Mouse (Mus musculus): Measurements from ENCODE around the gene Mia3. TPM values are rescaled to one million over a fixed set of nuclear protein-coding genes. Genes with fewer than 3 reads are reported as not detected.

Gene Mia3
- polyA plus RNA-seq, 1 experiment = 98.2 TPM

- TF ChIP-seq CTCF (IDR thresholded peaks at IDR 0.05; ENCODE audit: borderline replicate concordance, extremely low read depth, insufficient read depth, insufficient read length) (no peak), POLR2A (IDR thresholded peaks at IDR 0.05; ENCODE audit: borderline replicate concordance, extremely low read depth, insufficient read depth, insufficient read length, poor library complexity, severe bottlenecking) (peak; percentile 67; the same call in 1 of the 2 replicates)
- DNase-seq (ENCODE audit: low read depth) = peak; percentile 97
Observed at GRCm38 (mm10) chr1:183296877-183297383, 72.4 kb downstream of the Mia3 start, which contains the start of gene Brox. Gene Brox (minus strand): TSS chr1:183297269.

GRCm38 (mm10) chr1:183296465-183296864 is 72.9 kb downstream of the Mia3 start, which contains the start of gene Aida:
Gene Aida (plus strand): TSS chr1:183296590.
- TF ChIP-seq POLR2A (IDR thresholded peaks at IDR 0.05; ENCODE audit: borderline replicate concordance, extremely low read depth, insufficient read depth, insufficient read length, poor library complexity, severe bottlenecking) (no peak), CTCF (IDR thresholded peaks at IDR 0.05; ENCODE audit: borderline replicate concordance, extremely low read depth, insufficient read depth, insufficient read length) (no peak)
- no peak for DNase-seq (ENCODE audit: low read depth)

GRCm38 (mm10) chr1:183289576-183289975 is 79.8 kb downstream of the Mia3 start:
- TF ChIP-seq CTCF (IDR thresholded peaks at IDR 0.05; ENCODE audit: borderline replicate concordance, extremely low read depth, insufficient read depth, insufficient read length) (no peak), POLR2A (IDR thresholded peaks at IDR 0.05; ENCODE audit: borderline replicate concordance, extremely low read depth, insufficient read depth, insufficient read length, poor library complexity, severe bottlenecking) (no peak)

GRCm38 (mm10) chr1:183288351-183288750 is 81.0 kb downstream of the Mia3 start:
- no peak for TF ChIP-seq CTCF (IDR thresholded peaks at IDR 0.05; ENCODE audit: borderline replicate concordance, extremely low read depth, insufficient read depth, insufficient read length)
- TF ChIP-seq POLR2A (IDR thresholded peaks at IDR 0.05; ENCODE audit: borderline replicate concordance, extremely low read depth, insufficient read depth, insufficient read length, poor library complexity, severe bottlenecking) = no peak
- no peak for DNase-seq (ENCODE audit: low read depth)

More at GRCm38 (mm10) chr1:183289576-183289975, 79.8 kb downstream of the Mia3 start:
- DNase-seq (ENCODE audit: low read depth) = no peak

Other genes with a start within 250 kb of the Mia3 start
- 11.1 and 15.6 TPM in 2 replicates for gene Disp1, start 148.0 kb downstream of the Mia3 start, polyA plus RNA-seq (2012; rRNA removed)
- gene Aida, start 73.0 kb downstream of the Mia3 start, polyA plus RNA-seq (2012; rRNA removed) = 80.7 and 82.0 TPM in 2 replicates
- gene Brox, start 72.3 kb downstream of the Mia3 start, polyA plus RNA-seq (2012; rRNA removed) = 75.5 and 82.1 TPM in 2 replicates
- gene Taf1a, start 19.4 kb upstream of the Mia3 start, polyA plus RNA-seq (2012; rRNA removed) = 21.1 and 24.5 TPM in 2 replicates
- 1.1 and 1.7 TPM in 2 replicates for gene Hhipl2, start 48.7 kb upstream of the Mia3 start, polyA plus RNA-seq (2012; rRNA removed)